Mouse (Mus musculus): ENCODE measurements around the gene Ccdc42.

The Ccdc42 gene

DNA sequence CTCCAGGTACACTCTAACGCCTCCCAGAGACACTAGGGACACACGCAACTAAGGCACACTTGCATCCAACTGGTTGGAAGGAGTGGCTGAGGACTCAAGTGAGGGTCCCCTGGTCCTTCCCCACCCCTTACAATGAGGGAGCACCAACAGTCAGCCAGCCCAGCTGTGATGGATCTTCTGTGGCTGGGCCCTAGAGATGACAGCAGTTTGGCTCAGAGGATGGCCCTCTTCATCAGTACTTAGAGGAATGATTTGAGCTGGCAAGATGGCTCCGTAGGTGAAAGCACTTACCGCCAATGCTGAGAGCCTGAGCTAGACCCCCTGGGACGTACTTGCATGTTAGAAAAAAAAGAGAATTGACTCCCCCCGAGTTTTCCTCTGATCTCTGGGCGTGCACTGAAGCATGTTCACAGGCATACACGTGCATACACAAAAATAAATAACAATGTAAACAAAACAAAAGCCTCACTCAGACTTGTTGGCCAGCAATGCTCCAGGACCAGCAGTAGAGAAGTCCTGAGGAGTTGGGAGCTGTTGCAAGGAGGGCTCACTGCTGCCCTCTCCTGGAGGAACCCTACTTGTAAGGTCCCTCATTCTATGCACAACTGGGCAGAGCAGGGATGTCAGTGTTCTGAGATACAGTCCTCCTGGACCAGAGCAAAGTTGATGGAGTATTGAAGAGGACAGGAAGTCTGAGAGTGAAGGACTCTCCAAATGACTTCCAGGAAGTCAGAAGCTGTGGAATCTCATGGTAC is 2.4 kb downstream of the Ccdc42 start:
- DNase-seq = peak; percentile 90 to 92

DNA sequence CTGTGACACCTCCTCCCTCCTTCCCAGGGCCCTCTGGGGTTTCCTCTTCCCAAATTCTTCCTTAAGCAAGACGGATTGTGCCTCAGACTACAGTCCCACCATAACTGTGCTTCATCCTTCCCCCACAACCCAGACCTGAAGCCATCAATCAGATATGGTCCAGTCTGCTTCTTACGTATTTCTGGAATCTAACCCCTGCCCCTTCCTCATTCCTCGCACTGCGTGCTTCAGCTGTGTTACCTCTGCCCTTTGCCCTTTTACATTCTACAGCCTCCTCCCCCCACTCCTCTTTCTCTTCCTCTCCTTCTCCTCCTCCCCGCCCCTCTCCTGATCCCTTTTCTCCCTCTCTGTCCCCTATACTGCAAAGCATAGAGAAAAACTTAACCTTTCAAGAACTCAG is 4.9 kb downstream of the Ccdc42 start:
- DNase-seq = no peak

DNA sequence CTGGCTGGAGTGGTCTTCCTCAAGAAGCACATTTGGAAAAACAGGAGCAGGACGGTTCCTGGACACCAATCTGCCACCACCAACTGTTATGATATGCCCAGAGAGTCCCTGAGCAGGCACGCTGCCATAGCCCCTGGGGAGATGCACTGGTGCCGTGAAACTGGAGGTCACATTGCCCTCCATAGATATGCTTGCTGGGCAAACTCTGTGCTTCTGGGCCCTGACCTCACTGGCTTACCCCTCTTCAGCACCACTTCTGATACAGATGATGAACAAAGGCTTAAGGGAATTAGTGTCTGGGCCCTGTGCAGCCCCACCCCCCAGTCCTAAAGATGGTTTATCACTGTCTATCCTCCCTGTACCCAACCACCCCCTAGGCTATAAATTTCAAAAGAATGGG is 6.4 kb downstream of the Ccdc42 start:
- no peak for DNase-seq

DNA sequence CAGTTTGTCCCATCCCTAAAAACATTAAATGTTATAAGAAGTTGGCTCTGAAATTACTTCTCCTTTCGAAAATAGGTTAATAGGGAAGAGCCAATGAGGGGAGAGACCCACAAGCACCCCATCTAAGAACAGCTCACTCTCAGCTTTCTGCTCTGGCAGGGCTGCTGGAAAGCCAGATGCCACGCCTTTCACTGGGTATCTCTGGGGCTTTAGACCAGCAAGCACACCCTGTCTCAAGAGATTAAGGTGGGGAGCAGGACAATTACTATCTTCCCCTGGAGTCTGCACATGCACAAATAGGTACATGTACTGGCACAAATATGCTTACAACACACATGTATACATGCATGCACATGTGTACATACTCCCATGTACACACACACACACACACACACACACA is 11.1 kb downstream of the Ccdc42 start:
- no peak for DNase-seq

DNA sequence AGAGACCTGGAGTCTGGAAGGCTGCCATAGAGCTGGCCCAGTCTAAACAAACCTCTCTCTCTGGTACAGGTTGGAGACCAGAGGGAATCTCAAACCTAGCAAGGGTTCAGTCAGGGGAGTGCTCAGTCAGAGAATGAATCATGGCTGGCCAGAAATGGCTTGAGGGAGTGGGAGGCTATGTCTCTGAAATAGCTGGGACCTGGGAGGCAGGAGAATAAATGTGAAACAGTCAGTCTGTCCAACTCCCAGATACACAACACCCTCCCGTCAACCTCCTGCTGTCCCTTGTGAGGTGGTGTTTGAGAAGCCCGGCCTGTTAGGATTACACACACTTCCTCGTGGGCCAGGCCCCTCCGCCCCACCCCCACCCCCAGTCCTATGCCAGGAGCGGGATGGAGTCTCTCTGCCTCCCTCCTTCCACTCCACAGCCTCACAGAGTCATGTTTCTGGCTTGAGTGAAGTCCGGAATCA is 13.8 kb downstream of the Ccdc42 start:
- DNase-seq = peak in 1 of 2 experiments; percentile 24

DNA sequence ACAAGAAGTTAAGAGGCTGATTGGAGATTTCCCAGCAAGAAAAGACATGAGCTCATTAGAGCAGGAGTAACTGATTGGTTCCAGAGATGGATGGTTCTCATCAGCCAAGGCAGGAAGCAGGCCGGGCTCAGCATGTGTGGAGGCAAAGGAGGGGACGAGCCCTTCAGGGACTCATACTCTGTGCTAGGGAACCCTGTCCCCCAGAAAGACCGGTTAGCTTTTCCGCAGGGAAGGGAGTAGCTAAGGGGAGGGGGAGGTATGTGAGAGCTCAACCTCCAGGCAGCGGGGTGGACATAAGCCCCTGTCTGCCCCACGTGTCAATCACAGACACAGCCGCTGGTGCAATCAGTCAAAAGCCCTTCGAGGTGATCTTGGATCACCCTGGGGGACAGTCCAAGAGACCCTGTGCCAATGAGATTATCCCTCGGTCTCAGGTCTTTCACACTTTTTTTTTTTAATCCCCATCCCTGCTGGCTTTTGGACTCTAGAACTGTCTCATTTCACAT is 14.7 kb downstream of the Ccdc42 start:
- peak; percentile 45 to 52 for DNase-seq

DNA sequence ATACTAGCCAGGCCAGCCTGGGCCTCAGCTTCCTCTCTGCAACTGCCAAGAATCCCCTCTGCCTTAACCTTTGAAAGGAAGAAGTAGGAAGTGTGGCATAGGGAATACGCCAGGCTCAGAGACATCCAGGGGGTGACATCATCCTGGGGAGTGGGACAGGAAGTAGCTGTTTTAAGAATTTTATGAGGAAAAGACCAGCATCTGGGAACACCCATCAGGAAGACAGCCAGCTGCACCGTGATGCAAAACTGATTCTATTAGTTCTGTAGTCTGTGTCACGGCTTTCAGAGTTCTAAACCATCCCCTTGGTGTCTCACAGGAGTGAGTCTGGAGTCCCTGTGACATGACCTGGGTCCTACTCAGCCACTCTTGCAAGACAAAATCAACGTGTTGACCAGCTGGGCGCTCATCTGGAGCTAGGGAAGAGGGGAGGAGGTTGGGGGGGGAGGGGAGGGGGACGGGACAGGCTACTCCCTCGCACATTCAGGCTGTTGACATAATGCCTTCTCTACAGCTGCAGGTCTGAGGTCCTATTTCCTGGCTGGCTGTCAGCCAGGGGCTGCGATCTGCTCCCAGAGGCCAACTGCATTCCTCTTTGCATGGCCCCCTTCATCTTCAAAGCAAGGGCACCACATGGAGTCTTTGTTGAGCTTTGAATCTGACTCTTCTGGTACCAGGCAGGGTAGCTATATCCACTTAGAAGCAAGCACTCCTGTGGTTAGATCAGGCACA is 15.5 kb downstream of the Ccdc42 start:
- peak; percentile 32 to 41 for DNase-seq

DNA sequence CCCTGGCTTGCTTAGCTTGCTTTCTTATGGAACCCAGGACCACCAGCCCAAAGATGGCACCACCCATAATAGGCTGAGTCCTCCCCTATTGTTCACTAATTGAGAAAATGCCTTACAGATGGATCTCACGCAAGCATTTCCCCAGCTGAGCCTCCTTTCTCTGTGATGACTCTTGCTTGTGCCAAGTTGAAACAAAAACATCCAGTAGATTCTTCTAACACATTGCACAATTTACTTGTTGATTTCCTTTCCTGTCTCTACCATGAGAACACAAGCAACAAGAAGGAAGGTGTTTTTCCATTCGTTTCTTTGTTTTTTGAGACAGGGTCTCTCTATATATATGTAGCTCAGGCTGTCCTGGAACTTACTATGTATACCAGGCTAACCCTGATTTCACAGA is 20.2 kb downstream of the Ccdc42 start:
- no peak for DNase-seq

DNA sequence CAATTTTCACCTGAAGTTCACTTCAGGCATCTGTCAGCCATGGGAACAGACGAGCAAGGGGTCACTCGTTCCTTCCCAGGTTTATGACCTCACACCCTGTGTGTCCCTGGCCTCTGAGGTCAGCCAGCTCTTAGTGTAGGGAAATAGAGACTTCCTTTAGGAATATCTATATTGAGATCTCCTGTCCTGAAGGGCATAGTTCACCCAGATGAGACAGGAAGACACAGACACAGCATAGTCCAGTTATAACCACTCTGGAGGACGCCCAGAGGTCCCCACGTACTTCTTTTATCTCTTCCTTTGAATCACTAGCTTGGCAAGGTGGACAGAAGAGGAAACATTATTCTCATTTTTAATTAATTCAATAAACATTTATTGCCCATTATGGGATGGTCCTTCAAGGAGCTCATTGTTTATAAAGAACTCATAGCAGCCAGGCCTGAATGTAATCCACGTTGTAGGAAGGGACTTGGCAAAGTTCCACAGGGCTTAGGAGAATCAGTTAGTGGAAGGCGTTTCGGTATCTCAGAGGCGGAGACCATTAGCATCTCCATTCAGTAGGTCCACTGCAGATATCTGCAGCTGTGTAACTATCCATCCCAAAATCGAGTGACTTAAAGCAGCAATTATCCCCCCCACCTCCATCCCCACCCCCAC is 23.2 kb downstream of the Ccdc42 start:
- DNase-seq = no peak

DNA sequence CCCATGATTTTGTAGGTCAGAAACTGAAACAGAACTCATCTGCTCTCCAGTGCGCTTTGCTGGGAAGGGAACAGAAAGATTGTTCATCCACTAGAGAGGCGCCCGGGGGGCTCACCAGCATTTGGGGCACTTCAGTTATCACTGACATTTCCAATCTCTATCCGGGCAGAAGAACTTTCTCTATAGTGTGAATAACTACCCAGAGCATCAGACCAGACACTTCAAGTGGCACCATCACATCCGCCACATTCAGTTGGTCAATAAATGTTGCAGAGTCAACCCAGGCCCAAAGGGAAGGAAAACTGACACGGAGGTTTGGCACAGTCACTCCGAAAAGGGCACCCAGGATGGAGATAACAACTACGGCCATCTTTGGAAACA is 23.7 kb downstream of the Ccdc42 start:
- no peak for DNase-seq

DNA sequence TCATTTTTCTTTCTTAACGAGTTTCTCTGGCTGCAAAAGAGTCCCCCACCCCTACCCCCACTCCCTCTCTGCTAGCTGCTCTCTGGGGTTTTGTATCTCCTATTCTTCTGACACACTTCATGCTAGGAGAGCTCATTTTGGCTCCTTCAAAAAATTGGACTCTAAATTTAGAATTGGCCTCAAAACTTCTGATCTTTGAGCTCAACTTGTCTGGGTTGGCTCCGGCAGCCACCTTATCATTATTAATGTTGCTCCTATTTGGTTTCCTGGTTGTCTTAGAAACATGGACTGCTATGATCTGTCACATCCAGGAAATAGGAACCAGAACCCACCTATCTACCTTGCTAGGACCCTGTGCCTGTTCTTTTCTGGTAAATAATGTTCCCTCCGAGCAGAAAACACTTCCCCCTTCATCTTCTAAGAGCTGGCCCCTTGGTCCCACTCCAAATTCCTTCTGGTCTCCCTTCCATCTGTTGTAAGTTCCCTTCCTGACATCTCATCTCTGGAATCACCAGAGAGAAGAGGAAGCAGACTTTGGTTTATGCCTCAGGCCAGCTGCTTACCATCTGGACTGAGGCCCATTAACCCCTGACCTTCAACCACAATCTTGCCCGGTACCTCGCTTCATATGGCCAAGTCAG is 26.4 kb downstream of the Ccdc42 start:
- peak in 1 of 2 experiments; percentile 14 for DNase-seq

DNA sequence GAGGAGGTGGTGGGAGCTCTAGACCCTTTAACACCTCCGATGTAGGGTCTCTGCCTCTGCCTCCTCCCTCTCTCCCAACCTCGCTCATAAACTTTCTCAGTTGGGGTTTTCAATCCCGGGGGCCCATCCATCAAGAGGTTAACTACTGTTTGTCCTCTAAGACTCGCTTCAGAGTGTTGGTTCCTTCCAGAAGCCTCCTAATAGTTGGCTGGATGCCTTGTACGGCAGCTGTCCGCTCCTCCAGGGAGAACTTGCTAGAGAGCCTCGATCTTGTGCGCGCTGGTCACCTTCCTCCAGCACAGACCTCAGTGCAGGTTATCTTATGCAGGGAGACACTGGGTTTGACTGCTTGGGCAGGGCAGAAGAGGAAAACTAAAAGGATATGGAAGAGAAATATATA is 35.9 kb downstream of the Ccdc42 start:
- peak; percentile 56 to 57 for DNase-seq

DNA sequence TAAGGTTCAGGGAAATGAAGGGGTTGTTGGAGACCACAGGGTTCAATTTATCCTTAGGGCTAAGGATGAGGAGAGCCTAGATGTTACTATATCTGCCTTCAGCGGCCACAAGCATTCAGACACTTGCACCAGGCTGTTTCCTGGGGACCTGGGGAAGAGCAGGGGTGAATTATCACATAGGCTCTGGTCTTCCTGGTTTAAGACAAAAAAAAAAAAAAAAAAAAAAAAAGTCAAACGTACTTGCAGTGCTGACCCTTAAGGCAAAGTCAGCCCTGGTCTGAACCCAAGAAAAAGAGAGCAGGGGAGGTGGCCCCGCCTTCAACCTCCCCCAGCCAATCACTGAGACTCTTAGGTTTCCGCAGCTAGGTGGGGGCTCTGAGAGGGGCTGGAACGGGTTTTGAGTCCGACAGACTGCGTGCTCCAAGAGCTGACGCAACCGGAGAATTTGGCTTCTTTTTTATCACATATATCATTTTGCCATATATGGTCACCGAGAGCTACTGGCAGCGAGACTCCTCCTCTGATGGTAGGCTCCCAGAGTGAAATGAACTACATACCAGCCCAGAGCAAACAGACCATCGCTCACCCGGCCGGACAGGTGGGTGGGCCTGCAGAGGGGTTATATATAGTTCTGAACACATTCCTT is 36.5 kb downstream of the Ccdc42 start:
- DNase-seq = peak; percentile 72 to 74

DNA sequence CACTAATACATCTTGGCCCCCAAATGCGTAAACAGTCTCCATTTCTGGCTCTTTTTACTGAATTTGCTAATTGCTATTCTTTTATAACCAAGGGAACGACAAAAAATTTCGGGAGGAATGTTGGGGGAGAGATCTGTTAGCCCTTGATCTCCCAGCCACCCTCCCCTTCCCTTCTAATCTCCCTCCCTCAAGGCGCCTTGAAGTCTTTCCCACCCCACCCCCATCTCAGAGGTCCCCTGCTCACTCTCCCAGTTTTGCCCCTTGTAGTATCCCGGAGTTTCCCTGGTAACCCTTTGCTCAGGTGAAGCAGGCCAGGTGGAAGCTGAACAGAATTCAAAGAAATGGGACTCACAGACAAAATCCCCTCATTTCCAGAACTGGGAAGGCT is 37.0 kb downstream of the Ccdc42 start:
- DNase-seq = no peak

DNA sequence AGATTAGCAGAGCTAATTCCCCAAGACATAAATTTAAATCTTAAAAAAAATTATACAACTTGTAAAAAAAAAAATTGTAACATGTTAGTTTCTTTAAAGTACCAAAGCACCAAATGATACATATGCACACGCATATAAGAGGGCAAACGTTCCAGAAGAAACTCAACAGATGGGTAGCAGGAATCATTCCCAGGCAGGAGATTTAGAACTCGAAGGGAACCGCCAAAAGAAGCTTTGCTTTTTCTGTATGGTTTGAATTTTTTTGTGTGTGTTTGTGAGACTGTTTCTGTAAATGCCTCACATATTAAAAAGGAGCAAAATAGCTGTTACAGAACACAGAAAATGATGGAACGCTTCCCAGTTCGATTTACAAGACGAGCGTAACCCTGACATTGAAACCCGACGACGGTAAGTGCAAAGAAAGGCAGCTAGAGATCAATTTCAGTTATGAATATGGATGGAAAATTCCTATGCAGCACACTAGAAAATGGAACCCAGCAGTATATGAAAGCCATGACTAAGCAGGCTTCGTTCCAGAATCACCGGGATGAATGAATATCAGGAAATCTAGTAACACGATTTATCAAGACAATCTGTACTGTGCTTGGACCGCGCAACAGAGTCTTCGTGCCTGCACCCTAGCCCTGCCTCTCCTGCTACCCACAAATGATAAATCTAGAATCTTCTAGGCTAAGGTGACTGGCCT is 44.9 kb downstream of the Ccdc42 start:
- no peak for DNase-seq

DNA sequence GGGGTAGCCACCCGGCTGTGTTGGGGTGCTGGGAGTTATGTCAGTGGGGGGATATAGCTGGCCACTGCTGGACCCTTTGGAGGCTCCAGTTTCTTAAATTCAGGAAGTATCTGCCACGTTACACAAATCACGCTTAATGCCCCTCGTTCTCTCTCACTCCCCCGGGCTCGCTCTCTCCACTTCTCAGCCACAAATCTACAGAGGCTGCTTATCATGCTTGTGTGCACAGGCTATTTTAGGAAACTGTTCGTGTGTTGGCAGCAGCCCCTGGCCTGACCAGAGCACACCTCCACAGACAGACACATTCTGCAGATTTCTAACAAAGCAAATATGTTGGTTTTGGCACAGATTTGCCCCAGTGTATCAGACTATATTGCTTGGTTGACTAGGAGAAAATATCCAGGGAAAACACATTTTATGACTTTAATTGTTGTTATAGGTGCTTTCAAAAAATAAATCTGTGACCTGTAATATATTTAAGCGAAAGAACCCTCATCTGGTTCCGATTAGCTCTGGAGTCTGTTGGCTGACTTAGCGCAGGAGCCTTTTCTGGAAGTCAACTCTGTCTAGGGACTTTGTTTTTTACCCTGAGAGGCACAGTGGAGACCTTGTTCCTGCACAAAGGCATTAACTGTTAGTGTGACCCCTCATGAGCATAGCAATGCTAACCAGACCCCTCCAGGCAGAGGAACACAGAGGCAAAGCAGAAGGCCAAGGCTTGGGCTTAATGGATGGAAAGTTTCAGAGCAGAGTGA is 51.2 kb downstream of the Ccdc42 start:
- DNase-seq = peak; percentile 58 to 64

DNA sequence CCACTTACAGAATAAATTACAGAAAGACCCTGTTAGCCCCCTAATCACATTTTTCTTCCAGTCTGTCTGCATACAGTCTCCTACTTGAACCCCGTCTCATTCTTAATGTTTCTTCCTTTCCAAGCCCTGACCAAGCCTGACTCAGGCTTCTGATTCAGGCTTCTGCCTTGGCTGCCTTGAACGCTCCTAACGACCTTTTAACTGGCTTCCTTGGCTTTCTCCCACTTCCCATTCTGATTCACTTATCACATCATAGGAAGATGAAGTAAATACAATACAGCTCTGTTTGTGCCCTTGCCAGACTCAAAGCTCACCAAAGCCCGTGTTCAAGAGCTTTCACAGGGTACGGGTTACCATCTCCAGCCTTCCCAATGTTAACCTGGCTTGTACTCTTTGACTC is 54.5 kb downstream of the Ccdc42 start:
- DNase-seq = no peak

DNA sequence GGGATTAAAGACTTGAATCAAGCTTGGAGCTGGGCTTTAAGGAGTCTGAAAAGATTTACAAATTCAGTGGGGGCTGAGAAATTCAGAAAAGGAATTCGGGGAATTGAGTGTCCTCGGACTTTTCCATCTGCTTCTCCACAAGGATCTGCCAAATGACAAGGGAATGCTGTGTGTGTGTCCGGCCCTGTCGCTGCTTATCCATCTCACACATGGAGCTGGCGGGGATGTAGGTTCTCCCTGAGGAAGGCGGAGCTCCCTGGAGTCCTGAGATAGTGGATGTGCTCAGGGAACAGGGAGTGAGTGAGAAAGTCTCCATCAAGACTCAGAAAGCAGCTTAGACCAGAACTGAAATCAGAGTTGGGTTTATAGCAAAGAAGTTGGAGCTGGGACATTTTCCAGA is 58.0 kb downstream of the Ccdc42 start:
- DNase-seq = no peak
